Mouse (Mus musculus) cerebellum, adult 2 months (tissue): ENCODE measurements around the gene Runx2.

Experiments used
- CTCF ChIP-seq: fragments of 200-500 bp; IDR thresholded peaks from 2 replicates; pipeline ENCODE4 v1.5.1; 2011; ENCODE audit warnings: low read depth, mild to moderate bottlenecking, control low read depth, low read length, moderate library complexity, borderline replicate concordance; ENCODE audit not compliant: insufficient read depth
- POLR2A ChIP-seq: fragments of 200-500 bp; IDR thresholded peaks from 2 replicates; pipeline ENCODE4 v1.6.1; 2011; ENCODE audit warnings: low read length, control low read depth, borderline replicate concordance; ENCODE audit not compliant: insufficient read depth

GRCm38 (mm10) chr17:44780353-44780752 is 34.2 kb downstream of the Runx2 start:
- TF ChIP-seq CTCF (no peak), POLR2A (no peak)
